Mouse (Mus musculus) brown adipose tissue, adult 24 weeks (tissue): ENCODE results near the gene Mlf2. TPM values are rescaled to one million over a fixed set of nuclear protein-coding genes. Genes with fewer than 3 reads are reported as not detected.
A peak's percentile ranks its signal among the peaks of the same experiment; 100 is the strongest.

ENCODE experiments used
- H3K27ac ChIP-seq: fragments of 200-500 bp; replicated peaks from 2 replicates; pipeline ENCODE4 v1.5.1; 2012; ENCODE audit warnings: low read depth, mild to moderate bottlenecking, low read length
- H3K4me1 ChIP-seq: fragments of 200-500 bp; 2 replicates; pipeline ENCODE4 v1.6.1; 2012; ENCODE audit warnings: low read length, mixed read lengths; ENCODE audit not compliant: control insufficient read depth, insufficient read depth, insufficient read length
- H3K4me3 ChIP-seq: fragments of 200-500 bp; 2 replicates; pipeline ENCODE4 v1.5.1; 2012; ENCODE audit warnings: low read depth, mild to moderate bottlenecking, low read length, moderate library complexity; ENCODE audit not compliant: insufficient read depth
- polyA plus RNA-seq: library from polyadenylated mRNA; stranded (reverse); fragments of >200 nt; gene quantifications from 2 replicates; pipeline ENCODE4 v1.2.4, GENCODE M21; 2012; ENCODE audit not compliant: missing spikeins, insufficient read depth, insufficient read length

Gene Mlf2
- polyA plus RNA-seq, 1 experiment = 301 TPM

DNA sequence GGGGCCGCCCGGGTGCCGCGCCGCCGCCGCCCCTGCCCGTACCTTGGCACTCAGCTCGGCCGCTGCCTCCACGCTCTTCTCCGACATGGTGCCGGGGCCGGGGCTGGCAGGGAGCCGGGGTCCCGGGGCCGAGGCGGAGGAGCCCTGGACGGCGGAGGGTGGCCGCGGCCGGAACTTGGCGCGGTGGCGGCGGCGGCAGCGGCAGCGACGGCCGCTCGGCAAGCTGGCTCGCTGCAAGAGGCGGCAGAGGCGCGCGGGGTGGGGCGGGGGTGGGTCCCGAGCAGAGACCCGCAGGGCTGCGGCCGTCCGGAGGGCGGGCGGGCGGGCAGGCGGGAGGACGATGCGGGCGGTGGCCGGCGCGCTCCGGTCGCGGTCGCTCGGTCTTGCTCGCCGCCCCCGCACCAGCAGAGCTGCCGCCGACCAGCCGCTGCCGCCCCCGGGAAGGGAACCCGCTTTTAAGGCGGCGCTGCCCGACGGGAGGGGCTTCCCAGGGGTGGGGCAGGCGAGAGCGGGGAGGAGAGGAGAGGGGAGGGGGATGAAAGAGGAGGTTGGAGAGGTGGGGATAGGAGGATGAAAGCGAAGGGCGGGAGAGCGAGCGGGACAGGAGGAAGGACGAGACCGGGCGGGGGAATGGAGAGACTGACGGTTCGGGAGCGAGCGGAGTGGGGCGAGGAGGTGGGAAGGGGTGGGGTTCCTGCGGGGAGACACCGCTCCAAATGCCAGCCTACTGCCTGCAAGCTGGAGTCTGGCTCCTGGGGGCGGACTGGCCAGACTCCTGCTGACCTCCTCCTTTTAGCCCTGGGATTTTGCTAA, 13.5 kb upstream of the Mlf2 start:
- Histone ChIP-seq H3K4me3 (peak overlapping the region; percentile 95), H3K27ac (peak overlapping the region; percentile 91), H3K4me1 (peaks cover 14% of the 10 kb centered on the region)

DNA sequence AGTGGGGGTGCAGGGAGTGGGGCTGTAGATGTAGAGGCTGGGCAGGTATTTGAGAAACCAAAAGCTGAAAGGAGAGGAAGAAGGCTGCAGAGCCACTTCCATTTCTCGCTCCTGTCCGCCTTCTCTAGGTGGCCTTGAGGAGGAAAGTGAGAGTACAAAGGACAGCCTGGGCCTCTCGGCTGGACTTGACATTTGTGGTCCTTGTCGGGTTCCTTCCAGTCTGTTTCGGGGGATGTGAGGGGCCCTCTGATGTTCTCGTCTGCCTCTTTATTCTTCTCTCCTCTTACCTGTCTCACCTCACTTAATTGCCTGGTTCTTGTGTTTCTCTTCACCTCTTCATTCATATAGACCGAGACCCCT, 12.9 kb upstream of the Mlf2 start:
- Histone ChIP-seq H3K4me3 (peak overlapping the region; percentile 57), H3K4me1 (peaks cover 14% of the 10 kb centered on the region), H3K27ac (peak overlapping the region; percentile 63)

DNA sequence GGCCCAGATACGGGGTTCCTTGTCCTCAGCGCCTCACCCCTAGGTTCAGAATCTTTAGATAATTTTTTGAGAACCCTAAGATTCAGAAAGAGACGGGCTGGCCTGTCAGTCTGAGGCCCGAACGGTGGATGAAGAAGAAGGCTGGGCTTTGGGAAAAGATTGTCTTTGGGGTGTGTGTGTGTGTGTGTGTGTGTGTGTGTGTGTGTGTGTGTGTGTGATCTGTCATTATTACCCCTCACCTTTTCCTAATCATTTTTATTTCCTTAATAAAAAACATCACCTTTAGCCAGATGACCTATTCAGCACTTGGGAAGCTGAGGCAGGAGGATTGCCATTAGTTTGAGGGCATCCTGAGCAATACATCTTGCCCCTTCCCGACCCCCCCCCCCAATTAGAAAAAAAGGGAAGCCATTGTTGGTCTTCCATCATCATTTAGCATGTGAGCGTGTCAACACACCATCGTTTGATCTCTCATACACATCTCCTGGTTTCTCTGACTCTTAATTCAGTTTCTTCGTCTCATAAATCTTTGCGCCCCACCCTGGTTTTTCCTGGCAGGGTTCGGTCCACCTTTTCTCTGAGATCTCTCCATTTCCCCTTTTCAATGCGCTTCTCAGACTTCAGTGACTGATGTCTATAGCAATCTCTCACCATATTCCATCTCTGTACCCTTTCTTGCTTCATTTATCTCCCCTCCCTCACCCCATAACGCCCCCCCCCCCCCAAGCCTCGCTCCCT, 12.1 kb upstream of the Mlf2 start:
- 0 out of 2 replicates have a peak overlapping the region, but pooled peaks have one; percentile 14 for H3K4me3 ChIP-seq
- peak overlapping the region; percentile 63 for H3K27ac ChIP-seq
- H3K4me1 ChIP-seq = peaks cover 14% of the 10 kb centered on the region

DNA sequence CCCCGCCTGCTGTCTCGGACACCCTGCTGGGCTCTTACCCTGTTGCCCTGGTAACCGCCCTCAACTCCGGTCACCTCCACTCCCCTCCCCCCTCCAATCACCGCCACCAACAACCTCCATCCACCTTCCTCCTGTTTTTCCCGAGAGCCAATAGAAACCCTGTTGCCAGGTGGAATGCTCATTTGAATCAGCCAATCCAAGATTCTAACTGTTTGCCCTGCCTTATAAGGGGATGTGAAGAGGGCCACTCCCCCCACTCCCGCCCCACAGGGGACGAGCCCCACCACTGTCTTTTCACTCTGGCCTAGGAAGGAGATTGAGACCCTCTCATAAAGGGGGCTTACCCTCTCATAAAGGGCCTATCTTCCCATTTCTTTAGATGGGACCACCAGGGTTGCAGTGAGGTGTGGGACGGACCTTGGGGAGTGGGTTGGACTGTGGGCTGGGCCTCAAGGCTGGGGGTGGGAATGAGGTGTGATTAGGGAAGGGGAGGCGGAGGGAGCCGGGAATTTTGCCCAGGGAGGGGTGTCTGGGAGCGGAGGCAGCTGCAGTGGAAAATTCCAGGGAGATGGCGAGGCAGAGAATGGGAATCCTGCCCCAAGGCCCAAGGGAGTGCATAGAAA, 11.4 kb upstream of the Mlf2 start, which contains the start of gene Ptms:
TSS of gene Ptms (minus strand) at position 409 of the 623 bp plus-strand sequence.
- H3K4me3 ChIP-seq = peak within 1 kb of the TSS; percentile 73
- H3K4me1 ChIP-seq = peaks cover 10% of the 10 kb centered on the region
- peak within 1 kb of the TSS; percentile 99 for H3K27ac ChIP-seq

DNA sequence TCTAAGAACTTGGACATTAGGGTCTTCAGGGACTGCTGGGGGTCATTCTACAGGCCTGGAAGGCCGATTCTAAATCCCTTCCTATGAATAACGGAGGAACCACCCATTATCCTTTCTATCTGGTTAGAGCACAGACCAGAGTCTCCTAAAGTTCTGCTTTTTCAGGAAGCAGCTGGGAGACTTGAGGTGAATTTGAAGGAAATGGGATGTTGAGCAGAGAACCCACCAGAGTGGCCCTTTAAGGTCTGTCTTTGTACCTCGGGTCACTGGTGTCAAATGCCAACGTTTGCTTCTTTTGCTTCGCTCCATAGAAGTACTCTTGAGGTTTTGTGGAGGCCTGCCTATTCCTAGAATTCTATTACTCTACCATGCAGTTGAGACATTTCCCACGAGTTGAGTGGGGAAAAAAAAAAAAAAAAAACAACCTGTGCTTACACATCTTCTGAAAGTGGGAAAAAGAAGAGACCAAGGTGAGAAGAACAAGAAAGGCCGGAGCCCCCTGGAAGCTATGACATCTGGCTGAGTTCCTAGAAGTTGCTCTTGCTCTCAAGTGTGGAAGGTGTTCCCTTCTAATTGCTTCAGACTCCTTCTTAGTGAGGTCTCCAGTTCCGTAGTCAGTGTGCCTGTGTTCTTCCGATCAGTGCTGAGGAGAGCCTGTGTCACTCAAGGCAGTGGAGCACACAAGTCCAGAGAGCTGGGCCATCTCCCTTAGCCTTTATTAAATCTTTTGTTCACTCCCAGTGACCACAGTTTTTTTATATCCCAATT, 10.7 kb upstream of the Mlf2 start:
- Histone ChIP-seq H3K4me1 (peaks cover 10% of the 10 kb centered on the region), H3K4me3 (no peak overlapping the region), H3K27ac (peak overlapping the region; percentile 99)

DNA sequence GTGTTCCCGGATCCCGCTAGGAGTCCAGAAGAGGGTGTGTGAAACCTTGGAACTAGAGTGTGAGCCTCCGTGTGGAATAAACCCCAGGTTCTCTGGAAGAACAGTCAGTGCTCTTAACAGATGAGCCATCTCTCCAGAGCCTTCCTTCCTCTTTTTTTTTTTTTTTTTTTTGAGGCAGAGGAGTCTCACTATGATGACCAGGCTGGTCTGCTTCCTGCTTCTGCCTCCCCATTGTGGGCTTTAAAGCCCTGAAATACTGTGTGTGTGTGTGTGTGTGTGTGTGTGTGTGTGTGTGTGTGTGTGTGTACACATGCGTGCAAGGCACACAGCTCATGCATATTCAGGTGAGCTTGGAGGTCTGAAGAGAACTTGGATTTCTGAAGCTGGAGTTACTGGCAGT, 9.6 kb upstream of the Mlf2 start:
- no peak overlapping the region for H3K4me3 ChIP-seq
- peak overlapping the region; percentile 99; the same call in 1 of the 2 replicates for H3K27ac ChIP-seq
- peaks cover 10% of the 10 kb centered on the region for H3K4me1 ChIP-seq

DNA sequence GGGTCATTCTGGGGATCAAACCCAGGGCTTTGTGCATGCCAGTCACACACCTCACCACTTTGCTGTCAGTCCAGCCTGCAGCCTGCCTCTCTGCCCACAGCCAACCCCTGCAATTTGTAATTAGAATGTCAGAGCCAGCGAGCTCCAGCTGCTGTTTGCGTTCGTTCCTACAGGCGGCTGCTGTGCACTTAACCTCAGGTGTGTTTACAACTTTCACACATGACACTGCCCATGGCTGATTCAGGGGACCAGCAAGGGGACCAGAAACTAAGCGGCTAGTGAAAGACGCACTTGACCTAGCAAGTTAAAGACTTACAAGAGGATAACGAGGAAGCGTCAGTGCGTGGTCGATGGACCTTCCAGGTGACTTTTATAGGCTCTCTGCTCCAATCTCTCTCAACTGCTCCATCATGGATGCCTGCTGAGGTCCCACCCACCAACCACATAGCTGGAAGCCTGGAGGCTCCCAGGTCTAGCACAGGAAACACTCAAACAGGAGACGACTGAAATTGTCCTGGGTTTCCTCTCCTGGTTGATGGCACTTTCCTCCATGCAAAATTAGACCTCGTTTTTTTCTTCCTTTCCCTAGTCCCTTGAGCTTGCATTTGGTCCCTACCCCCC, 5.9 kb upstream of the Mlf2 start:
- Histone ChIP-seq H3K27ac (no peak overlapping the region), H3K4me1 (peaks cover 9% of the 10 kb centered on the region), H3K4me3 (0 out of 2 replicates have a peak overlapping the region, but pooled peaks have one; percentile 17)

DNA sequence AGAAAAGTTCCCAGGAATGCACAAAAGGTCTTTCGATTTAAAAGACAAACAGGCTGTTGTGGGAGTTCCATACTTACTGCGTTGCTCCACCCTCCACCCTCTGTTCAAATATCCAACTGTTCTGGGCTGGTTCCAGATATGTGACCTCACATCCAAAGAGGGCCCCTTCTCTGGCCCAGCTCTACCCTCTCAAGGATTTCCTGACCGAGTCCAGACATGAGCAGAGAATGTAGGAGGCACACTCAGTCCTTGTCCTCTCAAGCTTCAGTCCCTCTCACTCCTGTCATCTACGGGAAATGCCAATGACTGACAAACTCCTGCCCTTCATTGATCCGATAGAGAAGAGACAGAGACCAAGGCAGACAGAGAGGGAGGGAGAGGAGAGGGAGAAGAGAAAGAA, 5.2 kb upstream of the Mlf2 start:
- Histone ChIP-seq H3K4me1 (peaks cover 2% of the 10 kb centered on the region; the same call in 1 of the 2 replicates), H3K27ac (no peak overlapping the region; the same call in 1 of the 2 replicates), H3K4me3 (0 out of 2 replicates have a peak overlapping the region, but pooled peaks have one; percentile 17)

DNA sequence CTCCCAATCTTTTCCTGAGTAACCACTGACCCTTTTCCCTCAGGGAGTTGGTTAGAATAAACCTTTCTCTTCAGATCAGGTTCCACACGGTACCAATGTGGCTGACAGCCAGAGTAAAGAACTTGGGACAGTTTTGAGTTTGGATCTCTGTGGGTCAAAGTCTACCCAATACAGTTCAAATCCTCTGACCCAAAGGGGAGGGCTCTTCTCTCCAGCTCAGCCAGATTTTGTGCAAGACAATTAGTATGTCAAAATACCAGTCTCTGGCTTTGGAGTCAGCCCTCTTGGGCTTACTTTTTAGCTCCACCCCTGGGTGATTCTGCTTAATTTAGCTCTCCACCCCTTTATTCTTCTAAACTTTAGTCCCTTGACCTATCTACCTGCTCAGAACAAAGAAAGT, 955 bp upstream of the Mlf2 start:
- peak overlapping the region; percentile 89 for H3K27ac ChIP-seq
- H3K4me1 ChIP-seq = peaks cover 8% of the 10 kb centered on the region; the same call in 1 of the 2 replicates
- peak overlapping the region; percentile 40 for H3K4me3 ChIP-seq

DNA sequence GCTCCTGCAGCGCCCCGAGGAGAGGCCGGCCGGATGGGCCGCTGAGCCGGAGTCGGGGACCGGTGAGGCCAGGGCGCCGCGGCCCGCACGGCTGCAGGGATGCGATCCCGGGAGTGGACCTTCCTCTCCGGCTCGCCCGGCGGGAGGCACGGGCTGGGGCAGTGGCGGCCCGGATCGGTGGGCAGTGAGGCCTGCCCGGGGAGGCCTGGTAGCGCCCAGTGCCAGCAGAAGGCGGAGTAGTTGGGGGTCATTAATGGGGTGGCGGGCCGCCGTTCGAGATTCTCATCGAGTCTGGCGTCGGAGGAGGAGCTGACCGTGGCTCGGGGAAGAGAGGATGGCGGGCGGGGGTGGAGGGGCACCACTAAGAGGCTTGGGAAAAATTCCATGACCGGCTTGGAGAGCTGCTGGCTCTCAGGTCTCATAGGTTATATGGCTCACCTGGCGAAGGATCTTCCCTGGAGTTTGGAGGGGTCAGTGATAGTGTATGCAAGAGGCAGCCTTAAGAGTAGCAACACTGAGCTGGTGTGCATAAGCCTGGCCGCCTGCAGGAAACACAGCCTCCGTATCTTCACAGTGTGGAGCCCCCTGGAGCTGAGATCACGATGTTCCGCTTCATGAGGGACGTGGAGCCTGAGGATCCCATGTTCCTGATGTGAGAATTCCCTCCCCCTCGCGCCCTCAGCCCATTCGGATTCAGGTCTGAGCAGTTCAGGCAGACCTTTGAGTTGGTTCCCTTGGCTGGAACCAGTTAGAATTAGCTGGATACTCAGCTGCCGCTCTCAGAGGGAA, 533 bp downstream of the Mlf2 start:
- H3K4me1 ChIP-seq = peaks cover 11% of the 10 kb centered on the region; the same call in 1 of the 2 replicates
- peak overlapping the region; percentile 78 for H3K27ac ChIP-seq
- H3K4me3 ChIP-seq = peak overlapping the region; percentile 82

DNA sequence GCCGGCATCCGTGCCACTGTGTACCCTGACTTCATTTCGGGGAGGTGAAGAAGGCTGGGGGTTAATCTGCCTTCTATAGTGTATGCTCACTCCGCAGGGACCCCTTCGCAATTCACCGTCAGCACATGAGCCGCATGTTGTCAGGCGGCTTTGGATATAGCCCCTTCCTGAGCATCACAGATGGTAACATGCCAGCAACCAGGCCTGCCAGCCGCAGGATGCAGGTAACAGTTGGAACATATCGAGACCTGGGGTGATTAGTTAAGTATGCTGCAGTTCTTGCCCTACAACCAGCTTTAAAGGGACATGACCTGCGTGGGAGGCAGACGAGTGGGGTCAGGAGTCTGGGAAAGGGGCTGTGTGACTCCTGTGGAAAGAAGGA, 1.1 kb downstream of the Mlf2 start:
- Histone ChIP-seq H3K4me1 (peaks cover 11% of the 10 kb centered on the region; the same call in 1 of the 2 replicates), H3K4me3 (peak overlapping the region; percentile 82), H3K27ac (peak overlapping the region; percentile 78; the same call in 1 of the 2 replicates)

DNA sequence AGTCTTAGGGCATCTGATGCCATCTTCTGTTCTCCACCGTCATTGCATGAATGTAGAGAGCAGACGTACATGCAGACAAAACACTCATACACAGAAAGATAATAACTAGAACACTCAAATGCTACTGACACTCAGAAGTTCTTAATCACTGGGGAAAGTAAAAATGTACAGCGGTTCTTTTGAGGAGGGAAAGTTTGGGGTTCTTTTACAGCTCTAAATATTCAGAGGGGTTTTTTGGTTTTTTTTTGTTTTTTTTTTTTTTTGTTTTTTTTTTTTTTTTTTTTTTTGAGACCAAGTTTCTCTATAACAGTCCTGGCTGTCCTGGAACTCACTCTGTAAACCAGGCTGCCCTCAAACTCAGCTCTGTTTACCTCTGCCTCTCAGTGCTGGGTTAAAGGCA, 1.9 kb downstream of the Mlf2 start:
- Histone ChIP-seq H3K4me3 (no peak overlapping the region), H3K27ac (no peak overlapping the region), H3K4me1 (peaks cover 11% of the 10 kb centered on the region; the same call in 1 of the 2 replicates)

DNA sequence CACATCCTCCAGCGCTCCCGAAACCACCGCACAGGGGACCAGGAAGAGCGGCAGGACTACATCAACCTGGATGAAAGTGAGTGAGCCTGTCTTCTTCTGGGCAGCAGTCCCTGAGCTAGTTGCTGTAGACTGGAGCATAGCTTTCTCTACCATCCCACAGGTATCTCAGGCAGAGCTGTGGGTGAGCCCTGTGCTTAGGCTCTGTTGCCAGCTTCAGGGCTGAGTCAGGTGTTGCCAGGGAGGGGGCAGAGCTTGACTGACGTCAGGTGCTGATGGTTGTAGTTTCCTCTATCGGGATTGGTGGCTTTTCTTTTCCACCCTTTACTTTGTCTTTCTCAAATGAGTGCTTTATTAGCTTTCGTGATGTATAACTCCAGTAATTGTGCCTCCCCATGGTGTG, 3.5 kb downstream of the Mlf2 start:
- Histone ChIP-seq H3K4me3 (no peak overlapping the region), H3K4me1 (peaks cover 11% of the 10 kb centered on the region; the same call in 1 of the 2 replicates), H3K27ac (no peak overlapping the region)
